Mouse (Mus musculus) kidney, postnatal 36 days (tissue): ENCODE results near the gene Syt13.

Experiments
- DNase-seq, 2 experiments: peaks; one replicate each; pipeline ENCODE4 v3.0.0; 2021 to 2022; ENCODE audit warnings: mixed read lengths in 2 of 2

Syt13 gene

DNA sequence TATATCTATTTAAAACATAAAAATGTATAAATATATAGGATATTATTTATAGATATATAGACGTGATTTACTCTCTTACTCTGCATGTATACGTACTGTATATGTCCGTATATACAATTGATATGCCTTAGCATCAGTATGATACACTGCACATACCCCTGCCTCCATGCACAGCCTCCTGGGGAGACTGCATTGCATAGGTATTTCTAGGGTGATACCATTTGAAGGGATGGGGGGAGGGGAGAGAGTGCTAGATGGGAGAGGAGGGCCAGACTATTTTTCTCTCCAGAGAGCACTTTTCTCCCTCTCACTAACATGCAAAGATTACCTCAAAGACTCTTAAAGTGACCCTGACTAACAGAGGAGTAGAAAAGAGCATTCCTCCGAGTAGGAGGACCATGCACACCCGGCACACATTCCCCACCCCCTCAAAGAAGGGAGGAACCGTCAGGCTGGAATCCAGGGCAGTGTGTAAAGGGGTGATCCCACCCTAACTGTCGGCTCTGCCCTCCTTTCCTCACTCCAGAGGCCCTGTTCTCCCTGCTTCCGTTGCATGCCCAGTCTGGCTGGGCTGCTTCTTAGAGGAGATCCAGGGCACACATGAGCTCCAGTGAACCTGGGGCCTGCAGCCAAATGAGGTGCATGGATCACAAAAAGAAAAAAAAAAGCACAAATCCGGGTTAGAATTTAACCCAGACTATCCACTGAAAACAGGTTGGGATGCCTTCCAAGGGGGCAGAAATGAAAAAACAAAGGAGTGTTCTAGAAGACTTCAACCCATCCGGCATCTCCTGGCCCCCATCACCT, 52.3 kb downstream of the Syt13 start:
- peak; percentile 60 to 65 for DNase-seq

GRCm38 (mm10) chr2:92967839-92968166, 52.9 kb downstream of the Syt13 start:
- peak in 1 of 2 experiments; percentile 21 for DNase-seq

DNA sequence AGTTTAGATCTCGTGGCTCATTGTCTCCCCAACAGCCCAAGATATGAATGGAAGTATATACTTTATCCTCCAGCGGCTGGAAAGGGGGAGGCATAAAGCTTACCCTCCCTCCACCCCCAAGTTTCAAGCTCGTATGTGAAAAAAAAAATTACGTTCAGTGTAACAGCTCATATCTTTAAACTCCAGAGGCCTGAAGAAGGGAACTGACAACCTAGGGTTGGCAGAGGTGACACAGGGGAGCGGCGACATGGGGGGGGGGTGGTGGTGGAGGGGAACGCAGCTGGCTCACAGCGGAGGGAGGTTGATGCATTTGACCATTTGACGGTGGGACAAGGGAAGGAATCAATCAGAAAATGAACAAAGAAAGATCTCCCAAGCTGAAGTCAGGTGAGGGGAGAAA, 56.2 kb downstream of the Syt13 start:
- no peak for DNase-seq

GRCm38 (mm10) chr2:92971536-92971935, 56.6 kb downstream of the Syt13 start:
- DNase-seq = no peak

DNA sequence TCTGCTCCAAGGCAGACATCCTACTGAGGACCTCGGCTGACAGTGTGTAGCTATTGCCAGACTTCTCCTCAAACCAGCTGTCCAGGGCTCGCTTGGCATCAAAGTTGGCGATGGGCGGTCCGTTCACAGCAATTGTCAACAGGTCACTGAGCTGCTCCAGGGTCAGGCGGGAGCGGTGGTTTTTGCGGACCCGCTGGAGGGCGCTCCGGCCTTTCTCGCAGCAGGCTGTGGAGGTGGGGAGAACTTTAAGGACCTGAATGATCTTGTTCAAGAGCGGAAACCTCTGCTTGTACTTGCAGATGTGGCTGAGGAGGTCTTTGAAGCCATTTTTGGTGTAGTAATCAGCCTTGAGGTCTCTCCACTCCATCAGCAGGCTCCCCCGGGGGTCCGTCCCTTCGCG, 57.2 kb downstream of the Syt13 start:
- no peak for DNase-seq

DNA sequence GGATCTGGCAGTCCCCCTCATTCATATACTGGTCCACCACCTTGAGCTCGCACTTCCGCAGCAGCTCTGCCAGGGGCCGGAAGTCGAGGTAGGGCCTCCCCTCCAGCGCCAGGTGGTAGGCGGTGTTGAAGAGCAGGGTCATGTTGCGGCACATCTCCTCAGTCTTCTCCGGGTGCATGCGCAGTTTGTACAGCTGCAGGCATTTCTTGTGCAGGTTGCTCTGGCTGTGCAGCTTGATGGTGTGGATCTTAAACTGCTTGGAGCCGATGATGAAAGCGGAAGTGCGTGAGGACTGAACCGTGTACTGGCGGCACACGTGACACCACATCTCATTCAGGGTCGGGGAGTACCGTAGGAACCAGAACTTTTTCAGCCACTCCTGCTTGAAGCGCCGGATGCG, 58.7 kb downstream of the Syt13 start:
- DNase-seq = no peak

DNA sequence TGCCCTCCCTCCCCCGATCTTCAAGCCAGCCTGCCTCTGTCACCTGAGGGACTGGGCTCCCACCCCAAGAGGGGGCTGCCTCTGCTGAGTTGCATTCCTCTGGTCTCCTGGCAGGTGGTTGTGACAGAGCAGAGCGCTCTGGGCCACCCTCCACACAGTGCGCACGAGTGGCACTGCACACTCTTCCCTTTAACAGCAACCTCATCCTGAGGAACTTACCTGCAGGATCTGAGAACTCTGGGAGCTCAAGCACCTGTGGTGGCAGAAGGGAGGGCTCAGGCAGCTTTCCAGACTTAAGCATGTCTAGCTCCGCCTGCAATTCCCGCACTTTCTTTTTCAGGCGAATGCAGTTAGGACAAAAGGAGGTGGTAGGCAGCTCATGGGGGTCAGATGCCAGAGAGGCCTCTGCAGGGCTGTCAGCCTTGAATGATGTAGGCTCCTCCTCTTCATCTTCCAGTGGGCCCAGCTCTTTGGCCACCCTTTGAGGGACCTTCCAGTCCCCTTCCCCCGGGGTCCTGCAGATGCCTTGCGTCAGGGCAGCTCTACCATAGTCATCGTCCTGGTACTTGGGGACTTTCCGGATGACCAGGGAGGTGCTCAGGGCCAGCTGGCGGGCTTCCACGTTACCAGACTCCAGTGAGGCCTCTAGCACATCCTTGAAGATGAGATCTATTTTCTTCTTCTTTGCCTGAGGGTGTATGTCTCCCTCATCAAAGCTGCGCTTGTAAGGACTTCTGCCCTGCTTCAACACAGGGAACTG, 60.3 kb downstream of the Syt13 start:
- no peak for DNase-seq

GRCm38 (mm10) chr2:92980165-92980564, 65.3 kb downstream of the Syt13 start:
- no peak for DNase-seq

GRCm38 (mm10) chr2:92982591-92983272, 67.8 kb downstream of the Syt13 start:
- DNase-seq = peak in 1 of 2 experiments; percentile 25

DNA sequence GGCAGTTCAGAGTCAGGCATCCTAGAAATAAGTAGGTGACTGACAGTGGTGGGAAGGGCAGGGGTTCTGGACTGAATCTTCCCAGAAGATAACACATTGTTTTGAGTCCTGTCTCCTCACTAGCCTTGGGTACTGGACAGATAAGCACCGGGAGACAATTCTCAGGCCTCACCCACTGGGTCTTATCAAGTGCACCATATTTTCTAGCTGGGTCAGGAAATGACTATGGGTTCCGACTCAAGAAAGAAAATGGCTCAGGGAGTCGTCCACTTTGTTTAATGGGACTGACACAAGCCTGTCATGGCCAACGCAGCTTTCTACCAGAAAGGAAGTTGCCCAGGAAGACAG, 68.3 kb downstream of the Syt13 start:
- no peak for DNase-seq

DNA sequence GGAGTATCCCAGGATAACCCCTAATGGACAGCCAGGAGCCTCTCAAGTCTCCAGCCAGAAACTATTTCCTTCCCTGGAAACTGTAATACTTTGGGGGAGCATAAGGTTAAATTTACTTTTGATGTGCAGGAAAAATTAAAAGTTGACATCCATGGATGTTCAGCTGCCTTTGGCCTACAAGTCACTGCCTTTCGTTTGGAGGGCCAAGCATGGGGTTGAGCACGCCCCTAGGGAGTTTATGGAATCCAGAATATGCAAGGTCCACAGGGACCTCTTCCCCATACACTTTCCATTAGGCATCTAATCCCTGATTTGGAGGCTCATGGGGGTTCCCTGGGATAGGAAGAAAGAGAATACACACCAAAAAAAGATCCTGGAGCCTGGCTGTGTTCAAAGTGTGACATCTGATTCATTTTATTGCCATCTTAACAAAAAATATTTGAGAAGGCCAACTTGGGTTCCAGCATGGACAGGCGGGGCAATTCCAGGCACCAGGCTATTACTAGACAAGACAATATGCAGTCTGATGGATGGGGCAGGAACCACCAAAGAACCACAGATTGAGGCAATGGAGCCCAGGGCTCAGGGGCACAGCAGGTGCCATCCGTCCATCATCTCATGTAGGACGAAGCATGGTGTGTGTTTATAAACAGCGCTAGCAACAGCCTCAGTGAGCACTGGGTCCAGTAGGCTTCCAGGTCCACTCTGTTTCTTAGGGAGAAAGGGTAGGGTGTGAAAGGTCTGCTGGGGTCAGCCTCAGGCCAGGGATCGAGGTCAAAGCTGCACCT, 69.6 kb downstream of the Syt13 start:
- DNase-seq = peak in 1 of 2 experiments; percentile 13

- no peak for DNase-seq
Observed at GRCm38 (mm10) chr2:92985171-92985570, 70.3 kb downstream of the Syt13 start.

DNA sequence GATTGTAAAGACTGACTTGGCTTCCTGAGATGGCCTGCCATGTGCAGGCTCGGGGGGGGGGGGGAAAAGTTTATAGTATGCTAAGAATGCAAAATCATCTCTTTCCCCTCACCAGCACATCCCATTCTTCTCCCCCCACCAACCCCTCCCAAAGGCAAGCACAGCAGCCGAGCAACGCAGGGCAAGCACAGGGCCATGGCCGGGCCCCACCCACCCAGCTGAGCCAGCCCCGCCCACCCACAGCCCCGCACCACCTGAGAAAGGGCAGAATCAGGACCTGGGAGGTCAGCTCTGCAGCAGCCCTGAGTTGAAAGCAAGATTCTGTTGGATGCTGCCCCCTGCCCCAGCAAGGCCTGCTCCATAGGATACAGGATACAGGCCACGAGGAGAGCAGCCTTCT, 70.7 kb downstream of the Syt13 start:
- DNase-seq = no peak

DNA sequence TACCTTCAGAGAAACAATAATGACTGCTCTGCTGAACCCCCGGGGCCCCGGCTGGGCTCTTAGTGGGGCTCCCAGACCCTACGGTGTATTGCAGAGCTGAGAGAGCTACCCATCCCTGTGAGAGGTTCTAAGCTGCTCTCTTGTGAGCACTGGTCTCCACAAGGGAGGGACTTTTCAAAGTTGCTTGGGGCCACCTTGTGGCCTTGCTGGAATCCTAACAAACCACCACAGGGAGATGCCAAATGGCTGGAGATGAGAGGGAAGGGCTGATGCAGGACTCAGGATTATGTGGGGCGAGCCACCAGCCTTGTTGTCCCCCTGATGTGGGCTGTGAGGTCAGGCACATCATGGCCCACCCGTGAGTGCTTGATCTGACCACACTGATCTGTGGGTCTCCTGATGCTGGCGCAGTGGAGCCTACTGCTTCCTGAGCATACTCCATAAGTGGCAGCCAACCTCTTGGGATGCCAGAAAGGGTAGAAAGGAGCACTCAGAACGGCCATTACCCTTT, 72.3 kb downstream of the Syt13 start:
- DNase-seq = peak; percentile 22 to 29

- DNase-seq = peak; percentile 83 to 85
Observed at GRCm38 (mm10) chr2:92987901-92988631, 73.2 kb downstream of the Syt13 start.

- no peak for DNase-seq
Observed at GRCm38 (mm10) chr2:92989593-92989992, 74.7 kb downstream of the Syt13 start.

DNA sequence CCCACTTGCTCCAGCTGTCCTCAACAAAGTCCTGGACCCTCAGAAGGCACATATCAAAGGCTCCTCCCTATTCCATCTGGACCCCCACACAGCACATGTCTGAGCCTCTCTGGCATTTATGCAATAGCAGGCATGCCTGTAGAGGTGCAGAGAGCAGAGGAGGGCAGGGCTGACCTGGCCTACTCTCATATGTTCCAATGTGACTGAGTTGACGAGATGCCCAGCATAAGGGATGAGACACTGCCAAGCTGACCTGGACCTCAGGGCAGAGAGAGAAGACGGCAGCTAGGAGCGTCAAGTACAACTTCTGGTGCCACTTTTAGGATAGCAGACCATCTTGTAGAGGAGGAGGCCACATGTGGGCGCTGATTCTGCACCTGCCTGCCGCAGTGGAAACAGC, 77.1 kb downstream of the Syt13 start:
- no peak for DNase-seq

GRCm38 (mm10) chr2:93005028-93005427, 90.1 kb downstream of the Syt13 start:
- no peak for DNase-seq
